Mouse (Mus musculus) cerebellum, postnatal 10 days (tissue): ENCODE results near the gene Hcfc1r1.

Experiments used
- DNase-seq, 2 experiments: peaks; one replicate each; pipeline ENCODE4 v3.0.0; 2021; ENCODE audit warnings: mixed read lengths in 2 of 2

Gene Hcfc1r1

GRCm38 (mm10) chr17:23675564-23676281 is 2.3 kb downstream of the Hcfc1r1 start:
- peak; percentile 66 to 68 for DNase-seq

GRCm38 (mm10) chr17:23676473-23677031 is 3.2 kb downstream of the Hcfc1r1 start:
- DNase-seq: peak; percentile 65 to 68

- peak; percentile 87 to 90 for DNase-seq
Observed at GRCm38 (mm10) chr17:23677236-23677679, 3.9 kb downstream of the Hcfc1r1 start, which contains the start of gene Tnfrsf12a. Gene Tnfrsf12a, minus strand, starts transcription at chr17:23677468.

GRCm38 (mm10) chr17:23679127-23679835 is 5.9 kb downstream of the Hcfc1r1 start, which contains the start of gene Cldn6:
Gene Cldn6, plus strand, starts transcription at chr17:23679249.
- no peak for DNase-seq

- DNase-seq: no peak
Observed at GRCm38 (mm10) chr17:23680336-23680735, 6.9 kb downstream of the Hcfc1r1 start.

DNA sequence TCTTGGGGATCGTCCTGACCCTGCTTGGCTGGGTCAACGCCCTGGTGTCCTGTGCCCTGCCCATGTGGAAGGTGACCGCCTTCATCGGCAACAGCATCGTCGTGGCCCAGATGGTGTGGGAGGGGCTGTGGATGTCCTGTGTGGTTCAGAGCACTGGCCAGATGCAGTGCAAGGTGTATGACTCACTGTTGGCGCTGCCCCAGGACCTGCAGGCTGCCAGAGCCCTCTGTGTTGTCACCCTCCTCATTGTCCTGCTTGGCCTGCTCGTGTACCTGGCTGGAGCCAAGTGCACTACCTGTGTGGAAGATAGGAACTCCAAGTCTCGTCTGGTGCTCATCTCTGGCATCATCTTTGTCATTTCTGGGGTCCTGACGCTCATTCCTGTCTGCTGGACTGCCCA is 7.7 kb downstream of the Hcfc1r1 start:
- peak in 1 of 2 experiments; percentile 33 for DNase-seq

DNA sequence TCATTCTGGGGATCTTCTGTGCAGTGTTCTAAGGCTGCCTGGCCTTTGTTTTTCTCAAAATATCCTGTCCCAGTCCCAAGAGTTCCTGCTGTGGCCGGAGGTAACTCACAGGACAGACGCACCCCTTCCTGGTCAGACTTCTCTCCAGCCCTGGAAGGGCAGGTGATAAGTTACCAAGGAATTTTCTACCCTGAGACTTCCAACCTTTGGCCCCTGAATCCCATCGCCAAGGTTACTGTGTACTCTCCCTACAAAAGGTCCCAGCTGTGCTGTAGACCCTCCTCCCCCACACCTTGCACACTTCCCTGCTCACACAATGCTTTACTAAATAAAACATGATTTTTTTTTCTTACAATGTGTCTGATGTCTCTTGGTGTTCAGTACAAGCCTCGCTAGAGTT is 8.7 kb downstream of the Hcfc1r1 start:
- no peak for DNase-seq

GRCm38 (mm10) chr17:23682530-23682929 is 9.1 kb downstream of the Hcfc1r1 start:
- no peak for DNase-seq

- DNase-seq: peak; percentile 32 to 44
Observed at GRCm38 (mm10) chr17:23683226-23683625, 9.8 kb downstream of the Hcfc1r1 start.

- DNase-seq: no peak
Observed at GRCm38 (mm10) chr17:23683856-23684672, 10.7 kb downstream of the Hcfc1r1 start, which contains the start of gene Cldn9. Gene Cldn9, minus strand, starts transcription at chr17:23684026.

DNA sequence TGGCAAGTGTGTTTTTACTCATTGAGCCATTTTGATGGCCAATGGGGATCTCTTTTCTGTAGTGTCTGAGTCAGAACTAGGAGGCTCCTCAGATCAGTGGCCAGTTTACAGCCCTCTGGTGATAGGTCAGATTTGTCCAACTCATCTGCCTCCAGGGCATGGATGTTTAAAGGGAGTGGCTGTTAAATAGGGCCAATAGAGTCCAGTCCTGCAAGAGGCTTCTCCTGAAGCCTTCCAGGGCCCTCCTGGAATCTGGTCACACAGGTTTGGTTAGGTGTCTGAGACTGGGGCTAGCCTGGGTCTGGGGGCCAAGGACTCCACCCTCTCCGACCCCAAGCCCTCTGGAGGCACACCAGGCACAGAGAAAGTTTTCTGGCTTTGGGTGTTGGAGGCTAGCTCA is 21.1 kb downstream of the Hcfc1r1 start:
- no peak for DNase-seq

GRCm38 (mm10) chr17:23695801-23696200 is 22.4 kb downstream of the Hcfc1r1 start:
- DNase-seq: no peak

- DNase-seq: peak; percentile 68 to 69
Observed at GRCm38 (mm10) chr17:23699131-23700077, 26.0 kb downstream of the Hcfc1r1 start.

GRCm38 (mm10) chr17:23700079-23700478 is 26.7 kb downstream of the Hcfc1r1 start:
- peak; percentile 96 to 97 for DNase-seq

- DNase-seq: no peak
Observed at GRCm38 (mm10) chr17:23703301-23703700, 29.9 kb downstream of the Hcfc1r1 start.

GRCm38 (mm10) chr17:23704741-23705140 is 31.3 kb downstream of the Hcfc1r1 start:
- peak; percentile 52 to 55 for DNase-seq

DNA sequence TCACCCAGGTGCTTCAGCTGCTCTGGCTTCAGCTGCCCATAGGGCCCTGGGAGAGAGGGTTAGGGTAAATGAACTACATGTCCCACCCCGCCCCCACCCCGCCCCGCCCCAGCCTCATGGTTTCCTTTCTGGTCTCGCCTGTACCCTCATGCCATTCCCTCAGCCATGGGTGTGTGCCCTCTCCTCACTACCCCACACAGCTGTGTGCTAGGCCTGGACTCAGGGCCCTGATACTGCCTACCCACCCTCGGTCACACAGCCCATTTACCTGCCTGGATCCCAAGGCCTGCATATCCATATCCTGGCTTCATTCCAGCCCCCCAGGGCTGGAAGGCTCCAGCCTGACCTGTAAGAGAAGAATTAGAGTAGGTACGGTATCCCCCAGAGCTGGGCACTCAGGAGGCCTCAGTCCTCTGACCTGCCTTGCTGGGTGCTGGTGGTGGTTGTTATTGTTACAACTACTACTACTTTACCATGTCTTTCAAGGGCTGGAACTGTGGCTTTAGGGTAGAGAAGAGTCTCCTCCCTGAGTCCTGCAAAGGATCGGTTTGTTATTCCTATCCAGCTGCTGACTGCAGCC is 32.2 kb downstream of the Hcfc1r1 start:
- no peak for DNase-seq

GRCm38 (mm10) chr17:23706212-23706611 is 32.8 kb downstream of the Hcfc1r1 start:
- peak; percentile 90 to 92 for DNase-seq

DNA sequence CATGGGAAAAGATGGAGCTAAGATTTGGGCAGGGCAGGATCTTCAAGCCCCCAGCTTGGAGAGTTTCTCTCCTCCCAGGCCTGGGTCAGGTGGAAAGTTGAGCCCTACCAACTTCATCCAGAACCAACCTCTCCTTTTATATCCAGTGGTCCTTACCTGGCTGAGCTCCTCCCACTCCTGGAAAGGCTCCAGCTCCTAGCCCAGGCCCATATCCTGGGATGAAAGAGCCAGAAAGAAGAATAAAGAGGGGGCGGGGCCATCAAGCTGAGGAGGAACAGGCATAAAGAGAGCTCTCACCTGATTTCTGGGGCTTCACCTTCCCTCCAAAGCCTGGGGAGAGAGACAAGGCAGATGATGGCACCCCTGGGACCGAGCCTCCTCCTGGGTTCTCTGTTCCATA is 43.6 kb downstream of the Hcfc1r1 start:
- DNase-seq: no peak

DNA sequence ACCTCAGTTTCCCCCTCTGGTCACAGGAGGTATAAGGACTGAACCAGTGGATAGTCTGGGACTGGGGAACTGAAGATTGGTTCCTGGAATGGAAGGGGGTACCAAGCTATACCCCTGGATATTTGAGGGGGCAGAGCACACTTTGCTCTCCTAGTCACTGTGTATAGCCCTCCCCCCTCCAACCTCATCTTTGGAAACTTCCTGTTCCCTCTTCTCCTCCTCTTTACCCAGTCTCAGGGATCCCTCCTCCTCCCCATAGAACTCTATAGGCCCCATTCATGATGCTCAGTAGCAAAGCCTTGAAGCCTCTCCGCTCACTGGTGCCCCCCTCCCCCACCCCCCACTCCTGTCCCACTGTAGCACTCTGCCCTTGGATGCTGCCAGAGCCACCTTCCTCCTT is 46.1 kb downstream of the Hcfc1r1 start:
- no peak for DNase-seq

DNA sequence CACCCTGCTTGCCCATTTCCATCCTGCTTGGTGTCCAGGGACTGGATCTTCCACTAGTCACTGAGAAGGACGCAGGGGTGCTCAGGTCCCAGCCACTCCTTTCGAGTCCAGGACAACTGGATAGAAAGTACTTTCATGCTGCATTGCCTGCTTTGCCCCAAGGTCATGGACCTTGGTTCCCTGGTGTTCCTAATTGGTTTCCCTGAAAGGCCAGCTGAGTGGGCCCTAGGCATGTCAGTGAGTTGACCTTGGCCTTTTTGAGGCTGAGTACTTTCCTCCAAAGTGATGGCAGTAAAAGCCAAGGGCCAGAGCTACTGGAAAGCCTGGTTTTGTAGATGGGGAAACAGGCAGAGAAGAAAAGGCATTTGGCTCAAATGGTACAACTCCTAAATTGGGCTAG is 48.5 kb downstream of the Hcfc1r1 start:
- DNase-seq: no peak
